Mouse (Mus musculus) midbrain, embryonic 13.5 days (tissue): ENCODE results near the gene Gpatch8. TPM values are rescaled to one million over a fixed set of nuclear protein-coding genes. Genes with fewer than 3 reads are reported as not detected.

ENCODE experiments used
- ATAC-seq: fragments of 200-750 bp; cut with Nextera tagmentation; 2 replicates; pipeline ENCODE4 v1.8.0; 2017; ENCODE audit warnings: mild to moderate bottlenecking, moderate TSS enrichment, moderate library complexity
- H3K27ac ChIP-seq: fragments of 300-500 bp; sonication (generic); 2 replicates; pipeline ENCODE4 v1.5.1; 2015; ENCODE audit warnings: inconsistent platforms, mild to moderate bottlenecking, moderate library complexity
- H3K27me3 ChIP-seq: fragments of 300-500 bp; sonication (generic); 2 replicates; pipeline ENCODE4 v1.6.1; 2015; ENCODE audit warnings: mild to moderate bottlenecking, inconsistent platforms
- H3K36me3 ChIP-seq: fragments of 300-500 bp; sonication (generic); 2 replicates; pipeline ENCODE4 v1.6.1; 2015; ENCODE audit warnings: mild to moderate bottlenecking, inconsistent platforms
- H3K4me1 ChIP-seq: fragments of 300-500 bp; sonication (generic); replicated peaks from 2 replicates; pipeline ENCODE4 v1.6.1; 2015; ENCODE audit warnings: inconsistent platforms
- H3K4me2 ChIP-seq: fragments of 300-500 bp; sonication (generic); replicated peaks from 2 replicates; pipeline ENCODE4 v1.6.1; 2015; ENCODE audit warnings: moderate library complexity, mild to moderate bottlenecking, inconsistent platforms
- H3K4me3 ChIP-seq: fragments of 300-500 bp; sonication (generic); replicated peaks from 2 replicates; pipeline ENCODE4 v1.5.1; 2015; ENCODE audit warnings: mild to moderate bottlenecking, inconsistent platforms
- H3K9ac ChIP-seq: fragments of 300-500 bp; sonication (generic); replicated peaks from 2 replicates; pipeline ENCODE4 v1.6.1; 2015; ENCODE audit warnings: mild to moderate bottlenecking, inconsistent platforms
- H3K9me3 ChIP-seq: fragments of 300-500 bp; sonication (generic); 2 replicates; pipeline ENCODE4 v1.6.1; 2016; ENCODE audit warnings: mild to moderate bottlenecking, inconsistent platforms
- WGBS: fragments of 180-500 bp; shearing (Covaris S2); methylation state at CpG from one replicate; pipeline ENCODE4 v1.1.7; 2015; 5-methylcytosine and 5-hydroxymethylcytosine counted together
- polyA plus RNA-seq: library from polyadenylated mRNA; unstranded; fragments of >200 nt; fragmentation: Nextera tagmentation; extraction: Ambion mirVana; gene quantifications from 2 replicates; pipeline ENCODE4 v1.2.1, GENCODE M21; 2015

Gpatch8 gene
- polyA plus RNA-seq, 1 experiment from 2014 or later, result 84.5 TPM

- peak overlapping the region; percentile 96 for H3K4me2 ChIP-seq
- no peak for ATAC-seq
- no peak overlapping the region for H3K9ac ChIP-seq
- H3K4me1 ChIP-seq, result peaks cover 46% of the 10 kb centered on the region
- no peaks in the 10 kb centered on the region for H3K9me3 ChIP-seq
- no peak overlapping the region for H3K27ac ChIP-seq
- H3K4me3 ChIP-seq, result no peak overlapping the region
- H3K27me3 ChIP-seq, result peaks cover 22% of the 10 kb centered on the region
- H3K36me3 ChIP-seq, result peaks cover 48% of the 10 kb centered on the region
- WGBS, result 83% methylated on average over 3 of the region's 3 CpGs
Observed at GRCm38 (mm10) chr11:102444321-102444720, 111.9 kb downstream of the Gpatch8 start.

GRCm38 (mm10) chr11:102443740-102444139 lies 112.5 kb downstream of the Gpatch8 start:
- Histone ChIP-seq H3K9ac (no peak overlapping the region), H3K27me3 (peaks cover 24% of the 10 kb centered on the region), H3K36me3 (peaks cover 54% of the 10 kb centered on the region), H3K4me2 (no peak overlapping the region), H3K27ac (no peak overlapping the region), H3K4me3 (no peak overlapping the region), H3K9me3 (no peaks in the 10 kb centered on the region), H3K4me1 (peaks cover 50% of the 10 kb centered on the region)
- WGBS, result 70% methylated on average over 12 of the region's 12 CpGs
- no peak for ATAC-seq

GRCm38 (mm10) chr11:102442089-102442488 lies 114.1 kb downstream of the Gpatch8 start:
- Histone ChIP-seq H3K4me1 (peaks cover 55% of the 10 kb centered on the region), H3K9ac (no peak overlapping the region), H3K9me3 (no peaks in the 10 kb centered on the region), H3K4me3 (no peak overlapping the region), H3K27ac (no peak overlapping the region), H3K27me3 (peaks cover 16% of the 10 kb centered on the region), H3K4me2 (no peak overlapping the region), H3K36me3 (peaks cover 71% of the 10 kb centered on the region)
- 92% methylated on average over 6 of the region's 6 CpGs for WGBS
- no peak for ATAC-seq

GRCm38 (mm10) chr11:102441434-102441833 lies 114.8 kb downstream of the Gpatch8 start:
- Histone ChIP-seq H3K36me3 (peaks cover 75% of the 10 kb centered on the region), H3K4me1 (peaks cover 58% of the 10 kb centered on the region), H3K27me3 (peaks cover 16% of the 10 kb centered on the region), H3K27ac (no peak overlapping the region), H3K9me3 (no peaks in the 10 kb centered on the region), H3K4me2 (no peak overlapping the region), H3K9ac (no peak overlapping the region), H3K4me3 (no peak overlapping the region)
- 85% methylated on average over 3 of the region's 3 CpGs for WGBS
- ATAC-seq, result no peak

GRCm38 (mm10) chr11:102440255-102440654 lies 115.9 kb downstream of the Gpatch8 start:
- no peak for ATAC-seq
- 87% methylated on average over 8 of the region's 8 CpGs for WGBS
- H3K27ac ChIP-seq, result no peak overlapping the region
- H3K4me2 ChIP-seq, result no peak overlapping the region
- H3K36me3 ChIP-seq, result peaks cover 87% of the 10 kb centered on the region
- no peaks in the 10 kb centered on the region for H3K9me3 ChIP-seq
- peaks cover 52% of the 10 kb centered on the region for H3K4me1 ChIP-seq
- H3K9ac ChIP-seq, result no peak overlapping the region
- no peak overlapping the region for H3K4me3 ChIP-seq
- peaks cover 16% of the 10 kb centered on the region for H3K27me3 ChIP-seq

GRCm38 (mm10) chr11:102439093-102440082 lies 116.8 kb downstream of the Gpatch8 start:
- Histone ChIP-seq H3K27me3 (peaks cover 16% of the 10 kb centered on the region), H3K36me3 (peaks cover 94% of the 10 kb centered on the region), H3K27ac (0 out of 2 replicates have a peak overlapping the region, but pooled peaks have one; percentile 35), H3K9me3 (no peaks in the 10 kb centered on the region), H3K4me2 (no peak overlapping the region), H3K4me3 (0 out of 2 replicates have a peak overlapping the region, but pooled peaks have one; percentile 33), H3K9ac (0 out of 2 replicates have a peak overlapping the region, but pooled peaks have one; percentile 56), H3K4me1 (peaks cover 43% of the 10 kb centered on the region)
- ATAC-seq, result no peak
- WGBS, result 77% methylated on average over 14 of the region's 14 CpGs

- peak overlapping the region; percentile 65 for H3K9ac ChIP-seq
- H3K27ac ChIP-seq, result peak overlapping the region; percentile 72
- H3K4me2 ChIP-seq, result peak overlapping the region; percentile 59
- no peaks in the 10 kb centered on the region for H3K9me3 ChIP-seq
- H3K4me1 ChIP-seq, result peaks cover 43% of the 10 kb centered on the region
- H3K27me3 ChIP-seq, result peaks cover 16% of the 10 kb centered on the region
- H3K36me3 ChIP-seq, result peaks cover 92% of the 10 kb centered on the region
- WGBS, result 9% methylated on average over 73 of the region's 77 CpGs
- ATAC-seq, result peak; percentile 50
- peak overlapping the region; percentile 33 for H3K4me3 ChIP-seq
Observed at GRCm38 (mm10) chr11:102438212-102439092, 117.7 kb downstream of the Gpatch8 start.

GRCm38 (mm10) chr11:102437120-102438061 lies 118.8 kb downstream of the Gpatch8 start:
- peak; percentile 34; the same call in 1 of the 2 replicates for ATAC-seq
- H3K9ac ChIP-seq, result peak overlapping the region; percentile 65
- H3K4me3 ChIP-seq, result peak overlapping the region; percentile 33
- WGBS, result 4% methylated on average over 86 of the region's 87 CpGs
- peak overlapping the region; percentile 72 for H3K27ac ChIP-seq
- peaks cover 85% of the 10 kb centered on the region for H3K36me3 ChIP-seq
- H3K27me3 ChIP-seq, result peaks cover 16% of the 10 kb centered on the region
- peaks cover 43% of the 10 kb centered on the region for H3K4me1 ChIP-seq
- H3K4me2 ChIP-seq, result peak overlapping the region; percentile 59
- H3K9me3 ChIP-seq, result no peaks in the 10 kb centered on the region

- H3K27me3 ChIP-seq, result peaks cover 16% of the 10 kb centered on the region
- H3K4me1 ChIP-seq, result peaks cover 43% of the 10 kb centered on the region
- H3K36me3 ChIP-seq, result peaks cover 75% of the 10 kb centered on the region
- no peaks in the 10 kb centered on the region for H3K9me3 ChIP-seq
- 83% methylated on average over 10 of the region's 10 CpGs for WGBS
- H3K4me2 ChIP-seq, result no peak overlapping the region
- H3K9ac ChIP-seq, result no peak overlapping the region
- no peak overlapping the region for H3K27ac ChIP-seq
- ATAC-seq, result no peak
- H3K4me3 ChIP-seq, result no peak overlapping the region
Observed at GRCm38 (mm10) chr11:102436471-102436790, 119.8 kb downstream of the Gpatch8 start.

- Histone ChIP-seq H3K4me1 (peaks cover 46% of the 10 kb centered on the region), H3K4me2 (no peak overlapping the region), H3K4me3 (no peak overlapping the region), H3K9ac (no peak overlapping the region), H3K27ac (no peak overlapping the region), H3K36me3 (peaks cover 70% of the 10 kb centered on the region), H3K9me3 (no peaks in the 10 kb centered on the region), H3K27me3 (peaks cover 16% of the 10 kb centered on the region)
- WGBS, result 95% methylated on average over 18 of the region's 18 CpGs
- no peak for ATAC-seq
Observed at GRCm38 (mm10) chr11:102435754-102436470, 120.3 kb downstream of the Gpatch8 start.
